Mouse (Mus musculus): ENCODE data around the gene Cd300e.
A peak's percentile ranks its signal among the peaks of the same experiment; 100 is the strongest.

Cd300e gene

DNA sequence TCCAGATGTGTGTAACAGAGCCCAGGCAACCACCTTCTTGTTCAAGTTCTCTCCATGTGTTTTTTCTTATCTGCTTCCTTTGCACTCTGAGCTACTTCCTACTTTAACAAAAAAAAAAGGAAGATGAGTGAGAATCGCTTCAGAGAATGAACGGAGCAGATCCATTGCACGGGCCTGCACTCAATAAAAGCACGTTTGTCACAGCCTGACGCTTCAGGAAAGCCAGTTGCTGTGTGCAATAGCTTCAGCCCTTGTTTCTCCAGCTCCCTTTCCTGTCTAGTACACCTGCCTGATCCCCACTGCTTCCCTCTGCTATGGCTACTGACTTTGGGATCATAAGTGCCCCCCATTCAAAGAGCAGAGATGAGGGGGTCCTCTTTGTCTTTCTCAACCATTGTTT, at the start of gene Cd300e:
Cd300e (minus strand) TSS at position 101 of the 400 bp plus-strand sequence.
- no peak for DNase-seq (ENCODE audit: low read depth, low spot score)

DNA sequence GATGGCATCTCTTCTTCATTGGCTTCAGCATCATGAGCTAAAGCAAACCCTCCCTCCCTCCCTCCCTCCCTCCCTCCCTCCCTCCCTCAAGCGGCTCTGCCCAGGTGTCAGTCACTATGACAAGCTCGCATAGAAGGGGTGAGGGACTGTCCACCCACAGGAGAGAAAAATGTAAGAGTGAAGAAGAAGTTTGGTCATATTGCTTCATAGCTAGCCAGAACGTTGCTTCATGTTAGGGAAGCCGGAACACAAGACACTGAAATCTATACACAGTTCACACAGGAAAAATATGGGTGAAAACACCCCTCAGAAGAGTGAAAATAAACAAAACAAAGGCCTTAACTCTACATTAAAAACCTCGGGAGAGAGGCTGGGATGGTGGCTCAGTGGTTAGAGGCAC, 48.3 kb upstream of the Cd300e start:
- no peak for DNase-seq (ENCODE audit: low read depth, low spot score)

DNA sequence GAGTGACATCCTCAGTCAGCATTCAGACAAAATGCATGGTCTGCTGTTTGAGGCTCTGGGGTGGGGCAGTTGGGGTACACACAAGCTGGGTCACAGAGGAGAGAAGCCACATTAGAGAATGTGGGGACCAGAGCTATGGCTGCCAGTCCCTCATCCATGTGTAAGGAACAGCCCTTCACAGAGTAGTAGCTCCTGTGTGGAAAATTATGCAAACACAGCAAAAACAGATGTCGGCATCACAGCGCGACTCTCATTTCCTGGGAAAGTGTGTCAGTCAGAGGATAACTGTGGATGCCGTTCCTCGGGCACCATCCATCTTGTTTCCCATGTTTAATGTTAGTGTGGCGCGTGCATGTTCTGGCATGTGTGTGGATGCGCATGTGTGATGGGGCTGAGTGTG, 46.2 kb upstream of the Cd300e start:
- DNase-seq (ENCODE audit: low read depth, low spot score), result no peak

DNA sequence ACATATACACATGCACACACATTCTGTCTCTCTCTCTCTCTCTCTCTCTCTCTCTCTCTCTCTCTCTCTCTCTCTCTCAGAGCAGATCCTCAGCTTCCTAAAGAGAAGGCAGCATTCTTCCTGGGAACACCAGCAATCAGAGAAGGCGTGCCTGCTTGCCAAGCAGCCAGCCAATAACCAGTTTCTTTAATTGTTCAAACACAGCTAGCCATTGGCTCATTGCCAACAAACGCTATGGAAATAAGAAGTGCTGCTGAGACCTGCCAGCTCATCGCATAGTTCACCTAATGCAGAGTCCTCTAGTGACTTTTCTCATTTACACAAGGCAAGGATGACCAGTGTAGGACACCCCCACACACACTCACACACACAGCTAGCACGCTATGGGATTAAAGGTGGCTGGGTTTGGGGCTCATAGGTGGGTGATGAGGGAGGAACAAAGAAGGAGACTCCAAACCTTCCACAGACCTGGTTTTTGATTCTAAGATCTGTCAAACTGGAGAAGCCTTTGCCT, 45.5 kb upstream of the Cd300e start:
- DNase-seq (ENCODE audit: low read depth, low spot score), result peak; percentile 57

DNA sequence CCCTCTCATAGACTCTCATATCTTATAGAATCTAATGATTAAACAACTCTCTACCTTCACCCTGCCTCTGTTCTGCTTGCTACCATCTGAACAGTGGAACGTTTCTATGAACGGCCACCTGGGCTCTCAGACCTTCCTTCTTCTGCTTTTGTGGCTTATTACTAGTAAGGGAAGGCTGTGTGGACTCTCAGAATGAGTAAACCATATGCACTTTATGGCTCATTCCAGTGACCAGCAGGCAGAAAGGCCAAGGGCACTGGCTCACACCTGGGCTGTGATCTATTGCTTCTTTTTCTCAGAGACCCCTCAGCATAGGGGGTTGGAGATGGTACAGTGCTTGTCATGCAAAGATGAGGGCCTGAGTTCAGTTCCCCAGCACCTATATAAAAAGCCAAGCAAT, 44.7 kb upstream of the Cd300e start:
- DNase-seq (ENCODE audit: low read depth, low spot score), result no peak

DNA sequence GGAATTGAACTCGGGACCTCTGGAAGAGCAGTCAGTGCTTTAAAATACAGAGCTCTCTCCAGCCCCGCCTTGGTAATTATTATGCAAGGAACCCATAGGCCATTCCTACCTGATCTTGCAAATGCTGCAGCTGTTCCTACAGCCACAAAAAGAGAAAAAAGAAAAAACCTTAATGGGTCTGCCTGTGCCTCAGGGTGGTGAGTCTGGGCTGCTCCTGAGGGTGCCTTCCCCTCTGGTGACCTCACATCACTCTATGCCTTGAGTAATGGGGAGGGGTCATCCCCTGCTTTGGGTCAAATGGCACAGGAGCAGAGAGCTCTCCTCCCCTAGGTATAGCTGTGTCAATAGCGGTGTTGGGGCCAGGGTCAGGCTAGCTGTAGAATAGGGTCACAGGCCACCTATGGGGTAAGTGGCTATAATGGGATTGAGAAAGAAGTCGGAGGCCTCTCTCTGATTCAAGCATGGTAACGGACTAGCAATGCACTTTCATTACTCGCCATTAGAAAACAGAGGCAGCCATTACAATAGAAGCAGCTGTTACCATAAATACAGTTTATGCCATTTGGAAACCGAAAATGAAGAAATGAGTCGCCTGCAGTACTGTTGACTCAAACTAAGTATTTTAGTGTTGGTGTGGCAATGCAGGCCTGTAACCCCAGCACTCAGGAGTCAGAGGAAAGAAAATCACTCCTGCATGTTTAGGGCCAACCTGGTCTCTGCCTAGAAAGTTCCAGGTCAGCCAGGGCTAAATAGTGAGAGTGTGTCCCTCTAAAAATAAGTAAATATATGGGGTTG, 43.0 kb upstream of the Cd300e start:
- DNase-seq (ENCODE audit: low read depth, low spot score), result no peak

DNA sequence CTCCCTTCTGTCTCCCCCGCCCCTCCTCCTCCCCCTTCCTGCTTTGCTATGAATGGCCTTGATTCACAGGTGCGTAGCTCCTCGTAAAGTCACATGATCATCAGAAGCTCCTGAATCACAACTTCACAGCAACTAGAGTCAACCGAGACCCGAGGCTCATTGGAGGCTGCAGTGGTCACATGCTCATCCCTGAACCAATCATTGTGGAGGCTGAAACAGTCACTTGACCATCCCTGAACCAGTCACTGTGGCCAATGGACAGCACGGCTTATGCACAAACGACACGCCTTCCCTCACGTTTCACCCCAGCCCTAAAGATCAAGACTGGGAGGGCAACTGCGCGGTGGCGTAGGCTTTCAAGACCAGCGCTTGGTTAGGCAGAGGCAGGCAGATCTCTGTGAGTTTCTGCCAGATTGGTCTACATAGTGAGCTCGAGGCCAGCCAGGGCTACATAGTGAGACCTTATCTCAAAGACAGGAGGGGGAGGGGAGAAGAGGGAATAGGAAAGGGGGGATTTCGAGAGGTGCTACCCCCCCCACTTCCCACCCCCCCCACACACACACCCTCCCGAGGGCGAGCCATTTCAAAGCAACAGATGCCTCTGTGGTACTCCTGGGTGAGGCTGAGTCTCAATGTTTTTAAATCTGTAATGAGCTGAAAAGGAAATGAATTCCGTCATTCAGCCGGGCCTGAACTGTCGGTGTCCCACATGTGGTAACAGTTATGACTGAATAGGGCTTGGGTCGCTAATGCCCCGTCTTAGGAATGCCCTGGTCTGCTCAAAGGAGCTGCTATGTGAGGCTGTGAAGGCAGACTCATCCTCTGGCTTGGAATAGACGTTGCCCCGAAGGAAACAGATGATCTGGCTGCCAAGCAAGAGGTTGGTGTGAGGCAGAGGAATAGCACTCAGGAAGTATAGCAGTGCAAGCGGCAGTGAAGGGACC, 41.8 kb upstream of the Cd300e start:
- DNase-seq (ENCODE audit: low read depth, low spot score), result no peak

DNA sequence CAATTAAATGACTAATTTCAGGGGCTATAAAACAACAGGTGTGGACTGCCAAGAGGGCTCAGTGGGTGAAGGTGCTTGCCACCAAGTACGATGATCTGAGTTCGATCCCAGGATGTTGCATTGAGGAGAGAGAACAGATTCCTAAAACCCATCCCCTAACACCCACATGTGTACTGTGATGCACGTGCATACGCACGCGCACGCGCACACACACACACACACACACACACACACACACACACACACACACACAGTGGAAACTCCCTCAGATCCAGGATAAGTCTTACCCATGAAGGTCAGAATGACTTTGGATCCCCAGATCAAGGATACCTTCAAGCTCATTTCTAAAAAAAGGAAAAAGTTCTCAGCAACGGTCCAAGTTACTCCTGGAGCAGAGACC, 40.1 kb upstream of the Cd300e start:
- no peak for DNase-seq (ENCODE audit: low read depth, low spot score)

DNA sequence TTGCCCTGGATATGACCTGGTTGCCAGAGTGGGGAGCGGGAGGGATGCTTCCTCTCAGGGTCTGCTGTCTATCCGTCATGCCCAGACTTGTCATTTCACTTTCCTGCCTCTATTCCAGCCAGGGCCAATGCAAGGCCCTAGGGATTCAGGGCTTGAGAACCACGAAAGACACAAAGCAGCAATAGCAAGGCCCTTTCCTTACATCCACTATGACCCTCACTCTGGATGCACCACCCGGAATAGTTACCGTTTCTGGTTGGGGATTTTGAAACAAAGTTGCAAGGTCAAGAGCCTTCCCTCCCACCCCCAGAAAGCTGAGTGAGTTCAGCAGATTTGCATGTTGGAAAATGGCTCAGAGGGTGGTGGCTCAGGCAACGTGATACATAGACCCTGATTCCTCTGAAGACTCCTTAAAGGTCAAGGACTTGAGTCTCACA, 39.7 kb upstream of the Cd300e start:
- DNase-seq (ENCODE audit: low read depth, low spot score), result no peak

DNA sequence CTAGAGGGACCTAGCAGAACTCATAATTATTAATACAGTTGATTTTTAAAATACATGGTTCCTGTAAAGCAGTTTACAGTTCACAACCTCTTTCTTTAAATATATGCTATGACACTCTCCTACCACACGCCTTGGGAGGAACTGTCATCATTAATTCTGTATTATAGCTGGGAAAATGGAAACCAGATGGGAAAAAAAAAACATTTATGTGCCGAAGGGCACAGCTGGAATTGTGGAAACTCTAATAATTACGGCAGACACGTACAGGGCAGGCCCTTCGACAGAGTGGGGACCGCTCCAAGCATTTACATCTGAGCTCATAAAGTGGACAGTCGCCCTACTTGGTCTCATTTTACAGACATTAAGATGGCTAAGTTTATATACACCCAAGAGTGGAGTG, 38.8 kb upstream of the Cd300e start:
- DNase-seq (ENCODE audit: low read depth, low spot score), result no peak

DNA sequence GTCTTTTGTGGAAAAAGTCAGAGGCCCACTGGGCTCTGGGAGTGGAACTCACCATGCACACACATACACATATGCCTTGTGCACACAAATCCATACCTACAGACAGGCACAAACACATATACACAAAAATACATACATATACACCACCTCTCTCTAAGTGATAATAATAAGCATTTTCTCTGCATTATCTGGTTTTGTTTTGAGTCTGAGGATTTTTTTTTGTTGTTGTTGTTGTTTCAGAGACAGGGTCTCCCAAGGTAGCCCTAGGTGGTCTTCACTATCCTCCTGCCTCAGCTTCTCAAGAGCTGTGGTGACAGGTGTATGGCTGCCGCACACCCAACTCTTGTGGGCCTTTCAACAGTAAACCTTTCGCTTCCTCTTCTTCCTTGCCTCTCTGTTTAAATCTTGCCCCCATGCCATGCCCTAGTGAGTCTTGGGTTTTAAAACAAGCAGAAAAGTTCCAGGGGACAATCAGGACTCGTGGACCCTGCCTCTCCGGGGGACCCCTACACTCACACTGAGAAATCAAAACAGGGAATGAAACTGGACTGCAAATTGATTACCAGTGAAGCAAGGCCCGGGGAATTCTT, 38.1 kb upstream of the Cd300e start:
- no peak for DNase-seq (ENCODE audit: low read depth, low spot score)

DNA sequence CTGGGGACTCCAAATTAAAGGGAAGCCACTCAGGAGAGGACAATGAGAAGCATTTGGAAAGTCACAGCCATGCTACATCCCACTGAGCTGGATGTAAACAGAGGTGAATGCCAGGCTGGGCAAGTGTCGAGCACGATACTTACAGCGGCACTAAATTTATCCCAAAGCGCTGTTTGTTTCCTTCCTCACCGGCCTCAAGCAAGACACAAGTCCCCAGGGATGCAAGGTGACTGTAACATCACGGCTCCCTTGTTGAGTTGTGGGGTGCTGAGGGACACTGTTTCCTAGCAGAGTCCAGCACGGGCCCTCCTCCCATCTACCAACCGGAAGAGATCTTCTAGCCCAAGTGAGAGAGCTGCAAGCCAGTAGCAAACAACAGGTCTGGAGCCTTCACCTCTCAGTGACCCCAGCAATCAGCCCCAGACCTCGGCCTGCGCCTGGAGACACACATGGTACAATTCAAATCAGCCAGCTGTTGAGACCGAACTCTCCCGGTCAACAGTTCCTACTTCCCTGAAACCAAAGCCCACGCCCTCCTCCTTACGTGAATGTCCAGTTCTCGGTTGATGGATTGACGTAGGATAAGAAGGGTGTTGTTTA, 37.4 kb upstream of the Cd300e start:
- no peak for DNase-seq (ENCODE audit: low read depth, low spot score)

DNA sequence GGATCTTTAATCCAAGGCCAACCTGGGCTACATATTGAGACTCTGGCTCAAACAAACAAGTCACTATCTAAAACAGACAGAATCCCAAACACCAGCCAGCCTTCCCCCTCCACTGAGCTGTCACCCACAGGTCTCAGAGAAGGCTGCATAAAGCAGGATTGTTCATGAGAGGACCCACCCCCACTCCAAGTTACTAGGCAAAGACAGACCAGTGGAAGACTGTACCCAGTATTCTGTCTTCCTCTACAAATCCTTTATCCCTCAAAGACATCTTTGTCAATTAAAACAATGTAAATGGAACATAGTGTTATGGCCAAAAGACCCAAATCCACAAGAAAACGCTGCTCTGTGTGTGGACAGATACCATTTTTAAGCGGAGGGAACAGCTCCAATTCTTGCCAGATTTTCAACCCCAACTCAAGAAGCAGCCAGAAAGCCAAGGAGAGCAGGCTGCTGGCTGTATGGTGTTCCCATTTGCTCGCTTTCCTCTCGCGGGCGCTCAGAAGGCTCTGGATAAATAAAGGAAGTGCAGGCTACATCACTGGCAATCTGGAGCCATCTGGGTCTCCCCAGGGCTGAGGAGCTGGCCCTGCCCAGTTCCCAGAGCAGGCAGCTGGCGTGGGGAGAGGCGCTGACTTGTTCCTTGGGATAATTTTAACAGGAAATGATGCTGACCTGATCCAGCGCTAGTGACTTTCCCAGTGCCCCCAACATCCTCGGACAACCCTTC, 36.4 kb upstream of the Cd300e start:
- DNase-seq (ENCODE audit: low read depth, low spot score), result peak; percentile 84

DNA sequence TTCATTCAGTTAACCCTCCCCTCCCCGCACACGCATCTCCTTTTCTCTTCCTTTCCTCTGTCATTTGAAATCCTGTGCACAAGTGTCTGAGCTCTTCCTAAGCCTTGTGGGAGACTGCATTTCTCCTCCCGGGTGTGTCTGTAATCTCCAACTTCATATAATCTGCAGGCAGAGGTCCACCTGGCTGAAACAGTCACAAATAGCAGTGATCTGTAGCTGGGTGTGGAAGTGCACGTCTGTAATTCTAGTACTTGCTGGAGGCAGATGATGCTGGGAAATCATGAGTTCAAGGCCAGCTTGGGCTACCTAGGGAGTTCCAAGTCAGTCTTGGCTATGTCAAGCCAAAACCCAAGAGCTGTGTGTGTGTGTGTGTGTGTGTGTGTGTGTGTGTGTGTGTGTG, 30.2 kb upstream of the Cd300e start:
- no peak for DNase-seq (ENCODE audit: low read depth, low spot score)

DNA sequence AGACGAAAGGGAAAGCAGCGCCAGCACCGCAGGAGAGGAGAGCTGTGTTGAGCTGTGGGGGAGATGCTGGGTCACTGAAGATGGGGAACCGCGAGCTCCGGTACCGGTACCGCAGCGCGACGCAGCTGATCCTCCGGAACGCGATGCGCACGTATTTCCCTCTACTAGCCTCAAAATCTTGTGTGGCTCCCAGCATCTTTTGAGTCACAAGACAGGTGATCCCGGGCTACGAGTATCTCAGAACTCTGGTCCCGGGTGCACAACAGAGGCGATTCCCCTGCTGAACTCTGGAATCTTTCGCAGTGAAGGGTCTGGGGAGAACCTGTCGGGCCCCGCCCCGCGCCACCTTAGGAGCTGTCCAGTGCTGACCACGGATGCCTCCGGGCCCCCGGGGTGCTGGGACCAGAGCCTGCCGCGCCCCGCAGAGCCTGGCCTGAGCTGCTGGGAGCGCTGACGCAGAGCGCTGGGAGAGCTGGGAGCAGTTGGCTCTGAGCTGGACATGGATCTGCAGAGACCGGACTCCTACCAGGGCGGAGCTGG, 29.5 kb upstream of the Cd300e start, which contains the start of gene Rab37:
Rab37 (plus strand) TSS at position 70 of the 540 bp plus-strand sequence.
- DNase-seq (ENCODE audit: low read depth, low spot score), result peak; percentile 87

DNA sequence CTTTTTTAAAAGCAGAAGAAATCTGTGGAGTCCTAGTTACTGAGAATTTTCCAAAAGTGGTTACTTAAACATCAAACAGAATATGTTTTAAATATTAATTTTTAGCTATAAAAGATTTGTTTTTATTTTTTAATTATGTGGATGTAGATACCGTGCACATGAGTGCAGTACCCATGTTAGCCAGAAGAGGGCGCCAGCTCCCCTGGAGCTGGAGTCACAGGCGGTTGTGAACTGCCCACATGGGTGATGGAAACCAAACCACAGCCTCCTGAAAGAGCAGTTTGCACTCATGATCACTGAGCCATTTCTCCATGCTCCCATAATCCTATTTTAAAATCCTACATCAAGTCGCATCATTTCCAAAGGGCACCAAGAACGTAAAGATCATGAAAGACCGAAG, 27.9 kb upstream of the Cd300e start:
- no peak for DNase-seq (ENCODE audit: low read depth, low spot score)

DNA sequence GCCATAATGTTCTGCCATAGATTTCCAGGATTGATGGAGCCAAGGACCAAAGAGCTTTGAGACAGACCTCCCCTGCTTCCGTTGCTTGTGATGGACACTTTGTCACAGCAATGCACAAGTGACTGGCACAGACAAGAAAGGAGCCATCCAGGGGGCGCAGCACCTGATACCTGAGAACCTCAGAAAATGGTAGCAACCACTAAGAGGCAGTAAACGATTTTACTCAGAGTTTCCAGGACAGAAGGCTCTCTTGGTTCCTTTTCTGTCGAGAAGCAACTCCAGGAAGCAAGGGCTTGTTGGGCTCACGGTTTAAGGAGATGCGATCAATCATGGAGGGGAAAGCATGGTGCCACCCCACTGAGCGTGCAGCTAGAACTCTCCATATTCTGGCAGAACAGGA, 24.2 kb upstream of the Cd300e start:
- no peak for DNase-seq (ENCODE audit: low read depth, low spot score)

DNA sequence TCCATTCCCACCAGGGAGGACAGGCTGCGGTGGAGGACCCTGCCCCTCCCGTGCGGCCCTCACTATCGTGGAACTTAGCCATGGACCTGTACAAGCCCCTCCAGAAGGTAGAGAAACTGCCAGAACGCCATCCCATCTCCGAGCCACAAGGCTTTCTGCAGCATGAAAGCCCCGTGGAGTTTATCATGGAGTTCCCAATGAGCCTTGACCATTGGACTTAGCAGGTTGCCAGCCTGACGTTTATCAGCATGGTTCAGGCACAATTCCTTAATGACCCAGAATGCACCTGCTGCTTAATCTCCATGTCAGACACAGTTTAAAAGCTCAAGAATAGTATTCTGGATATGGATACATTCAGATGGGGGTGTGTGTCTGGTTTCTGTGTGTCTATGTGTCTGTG, 23.1 kb upstream of the Cd300e start:
- no peak for DNase-seq (ENCODE audit: low read depth, low spot score)

DNA sequence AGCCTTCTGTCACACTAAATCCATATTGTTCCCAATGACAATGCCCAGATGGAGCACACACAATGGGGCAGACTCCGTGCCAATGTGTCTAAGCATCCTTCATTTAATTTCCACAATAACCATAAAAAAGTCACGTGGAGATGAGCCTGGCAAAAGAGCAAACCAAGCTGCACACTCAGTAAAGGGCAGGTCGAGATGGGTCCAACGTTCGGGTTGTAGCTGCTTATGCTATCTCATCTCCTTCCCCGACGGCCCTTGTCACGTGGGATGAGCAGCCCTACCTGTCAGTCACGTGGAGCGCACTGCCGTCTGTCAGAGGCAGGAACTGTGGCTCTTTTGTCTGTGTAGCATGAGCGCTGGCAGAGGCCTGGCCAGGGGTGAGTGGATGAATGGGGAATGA, 22.6 kb upstream of the Cd300e start:
- peak; percentile 66 for DNase-seq (ENCODE audit: low read depth, low spot score)

DNA sequence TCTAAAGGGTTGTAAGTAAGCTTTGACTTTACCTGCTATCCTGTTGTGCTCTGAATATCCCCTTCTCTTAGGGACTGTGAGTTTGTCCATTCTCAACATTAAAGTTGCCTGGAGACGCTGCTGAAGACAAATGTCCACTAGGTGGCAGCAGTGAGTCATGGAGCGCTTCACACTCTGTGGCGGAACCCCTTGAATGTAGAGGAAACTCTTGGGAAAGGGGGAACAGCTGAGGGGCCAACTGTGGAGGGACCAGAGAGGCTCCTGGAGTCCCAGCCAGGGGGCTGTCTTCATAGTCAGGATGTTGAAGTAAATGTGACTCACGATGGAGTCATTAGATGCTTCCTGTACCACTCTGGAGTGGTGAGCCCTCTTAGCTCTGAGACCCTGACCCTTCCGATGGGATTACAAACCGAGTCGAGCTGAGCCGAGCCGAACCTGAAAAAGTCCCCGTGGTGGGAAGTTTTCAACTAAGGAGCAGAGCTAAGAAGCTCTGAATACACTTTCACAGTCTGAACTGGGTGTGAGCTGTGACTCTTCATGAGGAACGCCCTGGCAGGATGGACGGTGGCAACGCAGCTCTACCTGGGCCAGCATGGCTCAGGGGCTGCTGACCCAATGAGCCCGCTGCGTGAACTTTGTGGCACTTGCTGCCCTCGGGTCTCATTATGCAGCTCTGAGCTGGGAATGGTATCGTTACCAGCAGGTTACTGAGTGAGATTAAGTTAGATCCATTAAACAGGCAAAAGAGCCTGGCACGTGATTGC, 21.6 kb upstream of the Cd300e start:
- DNase-seq (ENCODE audit: low read depth, low spot score), result peak; percentile 87

Data from brain, adult 2 months (tissue).